Mouse (Mus musculus): Measurements from ENCODE around the gene Ano6. TPM values are rescaled to one million over a fixed set of nuclear protein-coding genes. Genes with fewer than 3 reads are reported as not detected.

Gene Ano6
- polyA plus RNA-seq, 1 experiment = 22.8 TPM

DNA sequence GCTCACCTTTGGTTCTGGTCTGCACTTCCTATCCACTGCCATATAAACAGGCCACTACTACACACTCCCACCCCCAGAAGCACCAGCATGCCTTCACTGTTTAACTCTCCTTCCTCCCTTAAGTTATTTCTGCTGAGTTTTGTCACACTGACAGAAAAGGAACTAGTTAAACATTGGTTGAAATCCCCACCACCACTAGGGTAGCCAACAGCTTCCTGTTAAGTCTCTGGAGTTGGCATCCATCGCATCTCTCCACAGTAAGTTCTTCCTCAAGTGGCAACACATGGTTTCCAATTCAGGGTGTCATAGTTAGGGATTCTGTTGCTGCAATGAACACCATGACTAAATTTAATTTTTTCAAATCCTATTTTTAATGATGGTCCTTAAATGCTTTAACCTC is 116.2 kb downstream of the Ano6 start:
- peaks cover 22% of the 10 kb centered on the region for H3K4me1 ChIP-seq (ENCODE audit: control insufficient read depth, insufficient read depth, insufficient read length)
- TF ChIP-seq CTCF (IDR thresholded peaks at IDR 0.05; ENCODE audit: extremely low read depth, insufficient read depth, insufficient read length, insufficient replicate concordance) = no peak
- no peak for TF ChIP-seq POLR2A (IDR thresholded peaks at IDR 0.05; ENCODE audit: low read depth, low read length)
- no peak overlapping the region for H3K4me3 ChIP-seq (ENCODE audit: extremely low read depth, insufficient read depth, insufficient read length)
- WGBS = 30% methylated on average over 1 of the region's 1 CpGs
- H3K36me3 ChIP-seq (ENCODE audit: control insufficient read depth, insufficient read depth, low read length) = no peaks in the 10 kb centered on the region
- peak overlapping the region; percentile 91 for H3K27ac ChIP-seq (ENCODE audit: insufficient read depth, low read length)
- no peaks in the 10 kb centered on the region for H3K27me3 ChIP-seq (ENCODE audit: control insufficient read depth, insufficient read depth, low read length)
- no peak for DNase-seq (ENCODE audit: low read depth in 1 of 2, low spot score in 2 of 2)

DNA sequence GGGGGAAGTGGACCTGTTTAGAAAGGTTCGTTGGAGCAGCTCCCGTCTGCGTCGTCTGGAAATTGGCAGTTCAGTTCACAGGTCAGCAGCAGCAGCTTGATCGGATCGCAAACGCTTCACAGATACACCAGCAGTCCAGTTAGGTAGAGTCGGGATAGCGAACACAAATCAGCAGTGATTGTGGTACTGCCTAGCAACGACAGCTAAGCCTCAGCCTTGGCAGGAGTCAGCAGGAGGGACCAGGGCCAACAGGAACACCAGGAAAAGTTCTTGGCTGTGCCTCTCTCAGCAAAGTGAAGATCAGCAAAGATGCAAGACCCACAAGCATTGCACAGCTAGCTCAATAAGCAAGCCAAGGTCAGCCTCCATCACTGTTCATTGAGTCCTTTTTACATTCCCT is 116.7 kb downstream of the Ano6 start:
- Histone ChIP-seq H3K27me3 (ENCODE audit: control insufficient read depth, insufficient read depth, low read length) (no peaks in the 10 kb centered on the region), H3K4me1 (ENCODE audit: control insufficient read depth, insufficient read depth, insufficient read length) (peaks cover 22% of the 10 kb centered on the region), H3K36me3 (ENCODE audit: control insufficient read depth, insufficient read depth, low read length) (no peaks in the 10 kb centered on the region), H3K27ac (ENCODE audit: insufficient read depth, low read length) (peak overlapping the region; percentile 91), H3K4me3 (ENCODE audit: extremely low read depth, insufficient read depth, insufficient read length) (no peak overlapping the region)
- TF ChIP-seq POLR2A (IDR thresholded peaks at IDR 0.05; ENCODE audit: low read depth, low read length) (no peak), CTCF (IDR thresholded peaks at IDR 0.05; ENCODE audit: extremely low read depth, insufficient read depth, insufficient read length, insufficient replicate concordance) (no peak)
- 90% methylated on average over 10 of the region's 10 CpGs for WGBS
- no peak for DNase-seq (ENCODE audit: low read depth in 1 of 2, low spot score in 2 of 2)

DNA sequence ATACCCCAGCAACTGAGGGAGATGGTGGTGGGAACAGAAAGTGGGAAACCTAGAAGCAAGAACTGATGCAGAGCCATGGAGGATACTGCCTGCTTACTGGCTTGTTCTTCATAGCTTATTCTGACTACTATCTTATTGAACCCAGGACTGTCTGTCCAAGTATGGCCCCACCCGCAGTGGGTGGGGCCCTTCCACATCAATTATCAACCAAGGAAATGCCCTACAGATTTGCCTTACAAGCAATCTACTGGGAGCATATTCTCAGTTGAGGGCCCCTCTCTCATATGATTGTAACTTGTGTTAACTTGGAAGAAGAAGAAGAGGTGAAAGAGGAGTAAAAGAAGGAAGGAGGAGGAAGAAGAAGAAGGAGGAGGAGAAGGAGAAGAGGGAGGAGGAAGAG is 117.3 kb downstream of the Ano6 start:
- Histone ChIP-seq H3K4me1 (ENCODE audit: control insufficient read depth, insufficient read depth, insufficient read length) (peaks cover 22% of the 10 kb centered on the region), H3K36me3 (ENCODE audit: control insufficient read depth, insufficient read depth, low read length) (peaks cover under 1% of the 10 kb centered on the region; the same call in 1 of the 2 replicates), H3K4me3 (ENCODE audit: extremely low read depth, insufficient read depth, insufficient read length) (no peak overlapping the region), H3K27me3 (ENCODE audit: control insufficient read depth, insufficient read depth, low read length) (no peaks in the 10 kb centered on the region), H3K27ac (ENCODE audit: insufficient read depth, low read length) (no peak overlapping the region)
- DNase-seq (ENCODE audit: low read depth in 1 of 2, low spot score in 2 of 2) = no peak
- 91% methylated on average over 1 of the region's 1 CpGs for WGBS
- TF ChIP-seq CTCF (IDR thresholded peaks at IDR 0.05; ENCODE audit: extremely low read depth, insufficient read depth, insufficient read length, insufficient replicate concordance) (no peak), POLR2A (IDR thresholded peaks at IDR 0.05; ENCODE audit: low read depth, low read length) (no peak)

DNA sequence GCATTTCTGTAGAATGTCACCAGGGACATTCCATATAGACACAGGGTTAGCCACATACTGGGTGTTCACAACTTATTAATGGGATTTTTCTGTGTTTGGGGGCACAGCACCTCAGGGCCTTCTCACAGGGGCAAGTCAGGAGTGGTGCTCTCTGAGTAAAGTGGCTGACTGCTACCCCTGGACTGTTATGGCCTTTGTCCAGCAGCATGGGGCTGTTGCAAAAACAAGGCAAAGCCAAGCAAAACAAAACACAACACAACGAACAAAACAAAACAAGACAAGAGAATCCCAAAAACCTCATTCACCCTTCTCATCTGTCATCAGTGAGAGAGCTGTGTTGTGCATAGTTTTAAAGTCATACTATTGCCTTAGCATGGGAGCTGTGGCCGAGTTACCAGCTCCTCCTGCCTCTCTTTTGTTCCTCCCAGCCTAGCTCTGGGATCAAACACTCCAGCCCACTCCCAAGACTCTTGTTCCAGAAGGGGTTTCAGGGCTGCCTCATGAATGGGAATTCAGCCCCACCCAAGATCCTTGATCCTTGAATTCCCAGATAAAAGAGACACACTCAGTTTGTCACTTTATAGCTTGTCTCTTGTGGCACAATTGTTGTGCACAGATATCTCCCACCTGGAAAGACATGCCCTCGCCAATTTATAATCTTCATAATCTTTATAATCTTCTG is 119.6 kb downstream of the Ano6 start:
- WGBS = 90% methylated on average over 3 of the region's 3 CpGs
- Histone ChIP-seq H3K4me1 (ENCODE audit: control insufficient read depth, insufficient read depth, insufficient read length) (peaks cover 22% of the 10 kb centered on the region), H3K27ac (ENCODE audit: insufficient read depth, low read length) (no peak overlapping the region), H3K27me3 (ENCODE audit: control insufficient read depth, insufficient read depth, low read length) (no peaks in the 10 kb centered on the region), H3K36me3 (ENCODE audit: control insufficient read depth, insufficient read depth, low read length) (peaks cover 8% of the 10 kb centered on the region), H3K4me3 (ENCODE audit: extremely low read depth, insufficient read depth, insufficient read length) (no peak overlapping the region)
- no peak for DNase-seq (ENCODE audit: low read depth in 1 of 2, low spot score in 2 of 2)
- TF ChIP-seq POLR2A (IDR thresholded peaks at IDR 0.05; ENCODE audit: low read depth, low read length) (no peak), CTCF (IDR thresholded peaks at IDR 0.05; ENCODE audit: extremely low read depth, insufficient read depth, insufficient read length, insufficient replicate concordance) (no peak)

DNA sequence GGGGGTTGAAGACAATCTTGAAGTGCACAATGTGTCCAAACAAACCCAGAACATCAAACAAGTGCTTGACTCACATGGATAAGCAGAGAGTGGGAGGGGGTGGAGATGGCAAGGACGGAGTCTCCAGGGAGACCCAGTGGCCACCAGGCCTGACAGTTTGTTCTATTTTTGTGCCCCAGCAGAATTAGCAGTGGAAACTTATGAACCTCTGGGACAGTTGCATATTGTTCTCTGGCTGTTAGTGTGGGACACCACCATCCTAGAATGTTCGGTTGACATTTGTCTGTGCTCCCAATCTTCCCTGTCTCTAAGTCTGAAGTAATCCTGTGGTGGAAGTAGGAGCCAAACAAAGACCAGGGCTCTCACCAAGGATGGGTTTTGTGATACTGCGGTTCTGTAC is 124.3 kb downstream of the Ano6 start:
- H3K4me3 ChIP-seq (ENCODE audit: extremely low read depth, insufficient read depth, insufficient read length) = no peak overlapping the region
- H3K27me3 ChIP-seq (ENCODE audit: control insufficient read depth, insufficient read depth, low read length) = no peaks in the 10 kb centered on the region
- 57% methylated on average over 3 of the region's 3 CpGs for WGBS
- peaks cover 12% of the 10 kb centered on the region for H3K36me3 ChIP-seq (ENCODE audit: control insufficient read depth, insufficient read depth, low read length)
- no peak for TF ChIP-seq CTCF (IDR thresholded peaks at IDR 0.05; ENCODE audit: extremely low read depth, insufficient read depth, insufficient read length, insufficient replicate concordance)
- TF ChIP-seq POLR2A (IDR thresholded peaks at IDR 0.05; ENCODE audit: low read depth, low read length) = no peak
- no peak for DNase-seq (ENCODE audit: low read depth in 1 of 2, low spot score in 2 of 2)
- no peak overlapping the region for H3K27ac ChIP-seq (ENCODE audit: insufficient read depth, low read length)
- H3K4me1 ChIP-seq (ENCODE audit: control insufficient read depth, insufficient read depth, insufficient read length) = no peaks in the 10 kb centered on the region; the same call in none of the 2 replicates

DNA sequence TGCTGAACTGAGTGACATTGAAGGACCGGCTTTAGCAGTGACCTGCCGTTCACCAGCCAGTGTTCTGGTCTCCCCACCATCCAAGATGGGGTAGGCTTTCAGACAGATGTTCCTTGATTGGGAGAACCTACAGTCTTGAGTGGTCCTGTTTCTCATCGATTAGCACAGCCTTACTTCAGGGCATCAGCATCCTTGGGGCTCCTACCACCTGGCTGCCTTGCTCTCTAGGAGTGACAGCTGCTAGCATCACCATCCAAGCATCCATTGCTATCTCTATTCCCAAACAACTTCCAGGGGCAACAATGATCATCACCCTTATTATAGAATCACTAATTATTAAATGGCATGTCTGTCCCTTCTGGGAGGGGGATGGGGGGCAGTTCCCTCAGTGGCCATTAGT is 124.8 kb downstream of the Ano6 start:
- TF ChIP-seq POLR2A (IDR thresholded peaks at IDR 0.05; ENCODE audit: low read depth, low read length) (no peak), CTCF (IDR thresholded peaks at IDR 0.05; ENCODE audit: extremely low read depth, insufficient read depth, insufficient read length, insufficient replicate concordance) (no peak)
- no peaks in the 10 kb centered on the region; the same call in none of the 2 replicates for H3K4me1 ChIP-seq (ENCODE audit: control insufficient read depth, insufficient read depth, insufficient read length)
- peaks cover 14% of the 10 kb centered on the region for H3K36me3 ChIP-seq (ENCODE audit: control insufficient read depth, insufficient read depth, low read length)
- WGBS = 89% methylated on average over 3 of the region's 3 CpGs
- H3K4me3 ChIP-seq (ENCODE audit: extremely low read depth, insufficient read depth, insufficient read length) = no peak overlapping the region
- no peak overlapping the region for H3K27ac ChIP-seq (ENCODE audit: insufficient read depth, low read length)
- H3K27me3 ChIP-seq (ENCODE audit: control insufficient read depth, insufficient read depth, low read length) = no peaks in the 10 kb centered on the region
- DNase-seq (ENCODE audit: low read depth in 1 of 2, low spot score in 2 of 2) = no peak

DNA sequence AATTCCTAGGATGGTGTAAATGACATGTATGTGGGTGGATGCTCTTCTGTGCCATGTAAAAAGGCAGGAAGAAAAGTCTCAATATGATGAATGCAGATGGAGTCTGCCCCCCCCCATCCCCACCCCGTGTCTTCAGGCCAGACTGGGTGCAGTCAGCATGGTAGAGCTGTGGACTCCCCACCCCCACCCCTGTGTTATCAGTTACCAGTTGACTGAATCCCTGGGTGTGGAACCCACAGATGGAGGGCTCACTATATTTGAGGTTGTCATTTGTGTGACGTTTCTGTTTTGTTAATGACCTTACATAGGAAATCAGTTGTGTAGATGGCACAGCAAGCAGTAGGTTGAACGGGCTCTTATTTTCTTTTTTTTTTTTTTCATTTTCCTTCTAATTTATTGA is 126.7 kb downstream of the Ano6 start:
- no peak for DNase-seq (ENCODE audit: low read depth in 1 of 2, low spot score in 2 of 2)
- WGBS = 48% methylated on average over 3 of the region's 3 CpGs
- Histone ChIP-seq H3K27me3 (ENCODE audit: control insufficient read depth, insufficient read depth, low read length) (no peaks in the 10 kb centered on the region), H3K27ac (ENCODE audit: insufficient read depth, low read length) (no peak overlapping the region), H3K4me1 (ENCODE audit: control insufficient read depth, insufficient read depth, insufficient read length) (no peaks in the 10 kb centered on the region; the same call in none of the 2 replicates), H3K4me3 (ENCODE audit: extremely low read depth, insufficient read depth, insufficient read length) (no peak overlapping the region), H3K36me3 (ENCODE audit: control insufficient read depth, insufficient read depth, low read length) (peaks cover 16% of the 10 kb centered on the region)
- no peak for TF ChIP-seq POLR2A (IDR thresholded peaks at IDR 0.05; ENCODE audit: low read depth, low read length)
- TF ChIP-seq CTCF (IDR thresholded peaks at IDR 0.05; ENCODE audit: extremely low read depth, insufficient read depth, insufficient read length, insufficient replicate concordance) = no peak

Data from spleen, adult 2 months (tissue).